Mouse (Mus musculus) heart, embryonic 14.5 days (tissue): ENCODE data around the gene Zc3h4. TPM values are rescaled to one million over a fixed set of nuclear protein-coding genes. Genes with fewer than 3 reads are reported as not detected.

Source experiments
- ATAC-seq: fragments of 200-750 bp; cut with Nextera tagmentation; 2 replicates; pipeline ENCODE4 v1.8.0; 2017; ENCODE audit warnings: low read depth, moderate TSS enrichment; ENCODE audit not compliant: insufficient number of reproducible peaks, insufficient read depth, low FRiP score
- H3K27ac ChIP-seq, 2 experiments: fragments of 200-500 bp in 1 of 2; fragments of 300-500 bp in 1 of 2; sonication (generic) in 1 of 2; replicated peaks in 1 of 2; 2 replicates each; pipeline ENCODE4 v1.5.1; 2012 to 2014; ENCODE audit warnings: low read depth in 2 of 2, low read length in 2 of 2, control low read depth in 1 of 2, mild to moderate bottlenecking in 1 of 2, mixed read lengths in 1 of 2; ENCODE audit not compliant: control insufficient read depth in 1 of 2, insufficient read depth in 1 of 2
- H3K27me3 ChIP-seq: fragments of 300-500 bp; sonication (generic); 2 replicates; pipeline ENCODE4 v1.6.1; 2014; ENCODE audit warnings: mild to moderate bottlenecking, low read length, control low read depth; ENCODE audit not compliant: control insufficient read depth, insufficient read depth
- H3K36me3 ChIP-seq: fragments of 300-500 bp; sonication (generic); 2 replicates; pipeline ENCODE4 v1.6.1; 2014; ENCODE audit warnings: mild to moderate bottlenecking, control low read depth, low read length, mixed read lengths; ENCODE audit not compliant: control insufficient read depth, insufficient read depth
- H3K4me1 ChIP-seq, 2 experiments: fragments of 200-500 bp in 1 of 2; fragments of 300-500 bp in 1 of 2; sonication (generic) in 1 of 2; 2 replicates each; pipeline ENCODE4 v1.6.1; 2012 to 2014; ENCODE audit warnings: low read length in 2 of 2, control low read depth in 1 of 2, mixed read lengths in 1 of 2; ENCODE audit not compliant: control insufficient read depth in 2 of 2, insufficient read depth in 2 of 2
- H3K4me2 ChIP-seq: fragments of 300-500 bp; sonication (generic); 2 replicates; pipeline ENCODE4 v1.6.1; 2014; ENCODE audit warnings: mild to moderate bottlenecking, low read length
- H3K4me3 ChIP-seq, 2 experiments: fragments of 200-500 bp in 1 of 2; fragments of 300-500 bp in 1 of 2; sonication (generic) in 1 of 2; 2 replicates each; pipeline ENCODE4 v1.5.1; 2012 to 2014; ENCODE audit warnings: low read length in 2 of 2, mild to moderate bottlenecking in 2 of 2, control low read depth in 1 of 2, low read depth in 1 of 2, moderate library complexity in 1 of 2; ENCODE audit not compliant: control insufficient read depth in 1 of 2, insufficient read depth in 1 of 2
- H3K9ac ChIP-seq: fragments of 300-500 bp; sonication (generic); 2 replicates; pipeline ENCODE4 v1.6.1; 2014; ENCODE audit warnings: mild to moderate bottlenecking, low read length
- H3K9me3 ChIP-seq: fragments of 300-500 bp; sonication (generic); 2 replicates; pipeline ENCODE4 v1.6.1; 2016; ENCODE audit warnings: low read length, control low read depth; ENCODE audit not compliant: control insufficient read depth
- WGBS: fragments of 180-500 bp; shearing (Covaris S2); extraction: QIAGEN DNeasy Blood & Tissue Kit; methylation state at CpG from one replicate; pipeline ENCODE4 v1.1.7; 2014; 5-methylcytosine and 5-hydroxymethylcytosine counted together
- polyA plus RNA-seq: library from polyadenylated mRNA; unstranded; fragments of >200 nt; fragmentation: Nextera tagmentation; extraction: Ambion mirVana; gene quantifications from 2 replicates; pipeline ENCODE4 v1.2.1, GENCODE M21; 2014

The Zc3h4 gene
- polyA plus RNA-seq, 1 experiment from 2014 or later: 10.6 TPM

GRCm38 (mm10) chr7:16422222-16422856, 21.6 kb downstream of the Zc3h4 start:
- Histone ChIP-seq H3K4me1 (peaks cover 0 to 2% of the 10 kb centered on the region in 2 experiments; a peak in 1 of 4 replicates), H3K4me3 (no peak overlapping the region), H3K27ac (no peak overlapping the region), H3K4me2 (no peak overlapping the region), H3K27me3 (no peaks in the 10 kb centered on the region), H3K36me3 (peaks cover 100% of the 10 kb centered on the region), H3K9ac (no peak overlapping the region), H3K9me3 (no peaks in the 10 kb centered on the region)
- no peak for ATAC-seq
- 86% methylated on average over 18 of the region's 18 CpGs for WGBS

GRCm38 (mm10) chr7:16423731-16424130, 23.0 kb downstream of the Zc3h4 start:
- H3K4me1 ChIP-seq: no peaks in the 10 kb centered on the region
- no peaks in the 10 kb centered on the region for H3K9me3 ChIP-seq
- H3K9ac ChIP-seq: no peak overlapping the region
- H3K4me3 ChIP-seq: no peak overlapping the region
- no peak overlapping the region for H3K4me2 ChIP-seq
- 77% methylated on average over 9 of the region's 9 CpGs for WGBS
- peaks cover 100% of the 10 kb centered on the region for H3K36me3 ChIP-seq
- no peak overlapping the region for H3K27ac ChIP-seq
- H3K27me3 ChIP-seq: no peaks in the 10 kb centered on the region
- no peak for ATAC-seq

DNA sequence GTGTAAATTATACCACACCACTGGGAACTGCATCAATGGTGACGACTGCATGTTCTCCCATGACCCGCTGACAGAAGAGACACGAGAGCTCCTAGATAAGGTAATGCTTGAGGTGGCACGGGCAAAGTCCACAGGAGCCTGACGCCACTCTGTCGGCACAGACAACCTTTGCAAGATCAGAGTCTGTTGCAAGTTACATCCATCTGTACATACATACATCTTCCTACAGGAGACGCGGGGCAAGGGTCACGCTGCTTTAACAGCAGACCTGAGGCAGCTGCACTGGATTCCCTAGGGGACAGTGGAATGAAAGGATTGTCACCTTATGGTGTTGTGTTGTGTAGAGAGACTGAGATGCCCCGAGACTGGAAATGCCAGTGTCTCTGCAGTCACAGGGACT, 25.0 kb downstream of the Zc3h4 start:
- H3K9ac ChIP-seq: no peak overlapping the region
- H3K4me1 ChIP-seq: no peaks in the 10 kb centered on the region
- H3K27ac ChIP-seq: no peak overlapping the region
- WGBS: 72% methylated on average over 10 of the region's 10 CpGs
- peaks cover 100% of the 10 kb centered on the region for H3K36me3 ChIP-seq
- no peak overlapping the region for H3K4me2 ChIP-seq
- no peak overlapping the region for H3K4me3 ChIP-seq
- ATAC-seq: no peak
- no peaks in the 10 kb centered on the region for H3K27me3 ChIP-seq
- no peaks in the 10 kb centered on the region for H3K9me3 ChIP-seq

DNA sequence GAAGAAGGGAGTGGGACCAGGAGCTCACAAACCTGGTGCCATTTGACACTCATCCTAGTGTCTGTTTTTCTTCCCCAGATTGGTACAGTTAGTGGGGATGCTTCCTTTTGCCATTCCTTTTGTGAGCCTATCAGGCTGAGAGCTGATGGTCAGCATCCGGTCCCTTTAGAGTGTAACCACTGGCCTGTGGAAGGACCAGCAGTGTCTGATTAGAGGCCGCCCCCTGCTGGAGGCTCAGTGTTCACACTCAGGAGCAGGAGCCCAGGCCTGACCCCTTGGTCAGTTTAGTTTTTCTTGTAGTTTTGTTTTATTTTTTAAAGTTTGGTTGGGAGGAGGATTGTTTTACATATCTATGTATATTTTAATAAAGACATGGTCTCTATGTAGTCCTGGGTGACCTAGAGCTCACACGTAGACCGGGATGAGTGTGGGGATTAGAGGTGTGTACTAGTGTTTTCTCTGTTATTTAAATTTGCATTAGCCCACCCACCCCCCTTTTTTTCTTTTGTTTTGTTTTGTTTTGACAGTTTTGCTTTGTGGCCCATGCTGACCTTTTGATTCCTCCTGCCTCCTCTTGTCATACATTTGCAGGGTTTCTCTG, 25.5 kb downstream of the Zc3h4 start:
- Histone ChIP-seq H3K36me3 (peaks cover 100% of the 10 kb centered on the region), H3K9me3 (no peaks in the 10 kb centered on the region), H3K4me2 (no peak overlapping the region), H3K27ac (no peak overlapping the region), H3K9ac (no peak overlapping the region), H3K4me1 (no peaks in the 10 kb centered on the region), H3K27me3 (no peaks in the 10 kb centered on the region), H3K4me3 (no peak overlapping the region)
- ATAC-seq: no peak; the same call in 1 of the 2 replicates
- 61% methylated on average over 4 of the region's 4 CpGs for WGBS

- Histone ChIP-seq H3K4me2 (peak overlapping the region; percentile 7; the same call in 1 of the 2 replicates), H3K9ac (peak overlapping the region; percentile 47), H3K4me3 (no peak overlapping the region), H3K9me3 (no peaks in the 10 kb centered on the region), H3K27ac (peak overlapping the region; percentile 63 to 66), H3K36me3 (peaks cover 90% of the 10 kb centered on the region), H3K27me3 (no peaks in the 10 kb centered on the region), H3K4me1 (peaks cover 16 to 21% of the 10 kb centered on the region in 2 experiments)
- WGBS: 18% methylated on average over 3 of the region's 3 CpGs
- peak; percentile 62 for ATAC-seq
Measured at GRCm38 (mm10) chr7:16433352-16433971, 32.8 kb downstream of the Zc3h4 start.

- ATAC-seq: no peak
- Histone ChIP-seq H3K27me3 (no peaks in the 10 kb centered on the region), H3K27ac (no peak overlapping the region), H3K4me1 (peaks cover 16 to 21% of the 10 kb centered on the region in 2 experiments), H3K9me3 (no peaks in the 10 kb centered on the region), H3K4me2 (no peak overlapping the region), H3K4me3 (no peak overlapping the region), H3K36me3 (peaks cover 73% of the 10 kb centered on the region), H3K9ac (no peak overlapping the region)
- 86% methylated on average over 9 of the region's 9 CpGs for WGBS
Measured at GRCm38 (mm10) chr7:16435088-16435487, 34.4 kb downstream of the Zc3h4 start.

DNA sequence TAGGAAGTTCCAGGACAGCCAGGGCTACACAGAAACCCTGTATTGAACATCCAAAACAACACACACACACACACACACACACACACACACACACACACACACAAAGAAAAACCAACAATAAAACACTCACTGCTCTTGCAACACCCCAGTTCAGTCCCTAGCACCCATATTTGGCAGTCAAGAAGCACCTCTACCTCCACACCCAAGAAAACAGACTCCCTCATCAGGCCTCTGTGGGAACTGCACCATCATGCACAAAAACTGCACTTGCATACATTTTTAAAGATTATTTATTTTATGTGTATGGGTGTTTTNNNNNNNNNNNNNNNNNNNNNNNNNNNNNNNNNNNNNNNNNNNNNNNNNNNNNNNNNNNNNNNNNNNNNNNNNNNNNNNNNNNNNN, 40.5 kb downstream of the Zc3h4 start:
- Histone ChIP-seq H3K4me3 (no peak overlapping the region), H3K9ac (no peak overlapping the region), H3K4me2 (no peak overlapping the region), H3K4me1 (peaks cover 8 to 15% of the 10 kb centered on the region in 2 experiments), H3K9me3 (no peaks in the 10 kb centered on the region), H3K27ac (no peak overlapping the region), H3K36me3 (peaks cover 12% of the 10 kb centered on the region), H3K27me3 (no peaks in the 10 kb centered on the region)
- no peak for ATAC-seq
